In genomic region chr1:179424879-179425472, GRCm38 (mm10) we compare ENCODE assay signal across 20 mouse cellular contexts.
"Had no signal": no experiment of that assay in that cellular context is flagged by ENCODE, and none has a peak within 500 bp of the region (broad histone marks: within the 10 kb centered on the region; RNA-seq: fewer than 3 reads in every experiment).

No protein-coding gene starts in this region.

- H3K27me3 ChIP-seq: liver, embryonic 12.5 days; liver, embryonic 15.5 days; lung, embryonic 15.5 days; megakaryocyte, embryonic 14.5 days had no signal

- H3K4me1 ChIP-seq: liver, embryonic 12.5 days; liver, embryonic 15.5 days; lung, embryonic 15.5 days; megakaryocyte, embryonic 14.5 days; midbrain, embryonic 10.5 days had no signal

- H3K36me3 ChIP-seq: limb, embryonic 10.5 days; limb, embryonic 13.5 days; liver, embryonic 12.5 days; liver, embryonic 15.5 days; lung, embryonic 15.5 days; midbrain, embryonic 10.5 days had no signal

- H3K9ac ChIP-seq: limb, embryonic 13.5 days; liver, embryonic 12.5 days; liver, embryonic 15.5 days; lung, embryonic 15.5 days had no signal

- ATAC-seq: liver, embryonic 12.5 days had no signal

- DNase-seq: kidney, adult 9 months; kidney, postnatal 14 days; layer of hippocampus, adult 9-11 months; liver; lung, adult 18-20 months; lung, postnatal 10 days; lung, postnatal 36 days; midbrain, embryonic 14.5 days; right cerebral cortex, postnatal 14 days; right cerebral cortex, postnatal 4 days; thymus, adult 18-20 months; thymus, postnatal 36 days had no signal

- H3K27ac ChIP-seq: layer of hippocampus, adult 2 months; limb, embryonic 10.5 days; limb, embryonic 13.5 days; liver, embryonic 12.5 days; liver, embryonic 15.5 days; lung, embryonic 15.5 days; midbrain, embryonic 10.5 days had no signal

- H3K4me2 ChIP-seq: limb, embryonic 13.5 days; liver, embryonic 12.5 days; liver, embryonic 15.5 days; lung, embryonic 15.5 days had no signal

- H3K9me3 ChIP-seq: limb, embryonic 10.5 days; limb, embryonic 13.5 days; liver, embryonic 12.5 days; liver, embryonic 15.5 days; lung, embryonic 15.5 days; midbrain, embryonic 10.5 days had no signal

- H3K4me3 ChIP-seq: layer of hippocampus, adult 2 months; limb, embryonic 10.5 days; limb, embryonic 13.5 days; liver, embryonic 12.5 days; liver, embryonic 15.5 days; lung, embryonic 15.5 days; megakaryocyte, embryonic 14.5 days; midbrain, embryonic 10.5 days had no signal
